Mouse (Mus musculus) stomach, postnatal 0 days (tissue): ENCODE results near the gene Aunip. TPM values are rescaled to one million over a fixed set of nuclear protein-coding genes. Genes with fewer than 3 reads are reported as not detected.

ENCODE experiments used
- ATAC-seq: fragments of 200-750 bp; cut with Nextera tagmentation; 2 replicates; pipeline ENCODE4 v1.8.0; 2017; ENCODE audit not compliant: low FRiP score, low TSS enrichment
- DNase-seq: peaks from one replicate; pipeline ENCODE4 v3.0.0-alpha.2; 2016; ENCODE audit warnings: low spot score
- H3K27ac ChIP-seq: fragments of 300-500 bp; sonication (generic); replicated peaks from 2 replicates; pipeline ENCODE4 v1.5.1; 2014; ENCODE audit warnings: mild to moderate bottlenecking, control low read depth
- H3K27me3 ChIP-seq: fragments of 300-500 bp; sonication (generic); 2 replicates; pipeline ENCODE4 v1.6.1; 2014; ENCODE audit warnings: low read length; ENCODE audit not compliant: control insufficient read depth, insufficient read depth
- H3K36me3 ChIP-seq: fragments of 300-500 bp; sonication (generic); 2 replicates; pipeline ENCODE4 v1.6.1; 2014; ENCODE audit warnings: low read length, mixed read lengths; ENCODE audit not compliant: control insufficient read depth, insufficient read depth
- H3K4me1 ChIP-seq: fragments of 300-500 bp; sonication (generic); replicated peaks from 2 replicates; pipeline ENCODE4 v1.6.1; 2014; ENCODE audit warnings: antibody characterized with exemption; ENCODE audit not compliant: control insufficient read depth, insufficient read depth
- H3K4me2 ChIP-seq: fragments of 300-500 bp; sonication (generic); replicated peaks from 2 replicates; pipeline ENCODE4 v1.6.1; 2014; ENCODE audit warnings: low read depth, mild to moderate bottlenecking, control low read depth, moderate library complexity
- H3K4me3 ChIP-seq: fragments of 300-500 bp; sonication (generic); 2 replicates; pipeline ENCODE4 v1.5.1; 2014; ENCODE audit warnings: low read depth, low read length, control low read depth
- H3K9ac ChIP-seq: fragments of 300-500 bp; sonication (generic); 2 replicates; pipeline ENCODE4 v1.6.1; 2014; ENCODE audit warnings: mild to moderate bottlenecking, low read length, control low read depth, mixed read lengths
- H3K9me3 ChIP-seq: fragments of 300-500 bp; sonication (generic); 2 replicates; pipeline ENCODE4 v1.6.1; 2016; ENCODE audit warnings: low read length; ENCODE audit not compliant: control insufficient read depth
- CTCF ChIP-seq: IDR thresholded peaks from 2 replicates; pipeline ENCODE4 v1.5.1; 2016; ENCODE audit warnings: antibody characterized with exemption, low read depth, mild to moderate bottlenecking, moderate library complexity
- EP300 ChIP-seq: optimal IDR thresholded peaks from 2 replicates; pipeline ENCODE3; 2016; ENCODE audit warnings: antibody characterized with exemption
- WGBS: fragments of 180-500 bp; shearing (Covaris S2); extraction: QIAGEN DNeasy Blood & Tissue Kit; methylation state at CpG from one replicate; pipeline ENCODE4 v1.1.7; 2014; 5-methylcytosine and 5-hydroxymethylcytosine counted together
- polyA plus RNA-seq: library from polyadenylated mRNA; unstranded; fragments of >200 nt; fragmentation: Nextera tagmentation; extraction: Ambion mirVana; gene quantifications from 2 replicates; pipeline ENCODE4 v1.2.1, GENCODE M21; 2015

Aunip gene
- polyA plus RNA-seq, 1 experiment from 2014 or later, result 3.5 TPM

DNA sequence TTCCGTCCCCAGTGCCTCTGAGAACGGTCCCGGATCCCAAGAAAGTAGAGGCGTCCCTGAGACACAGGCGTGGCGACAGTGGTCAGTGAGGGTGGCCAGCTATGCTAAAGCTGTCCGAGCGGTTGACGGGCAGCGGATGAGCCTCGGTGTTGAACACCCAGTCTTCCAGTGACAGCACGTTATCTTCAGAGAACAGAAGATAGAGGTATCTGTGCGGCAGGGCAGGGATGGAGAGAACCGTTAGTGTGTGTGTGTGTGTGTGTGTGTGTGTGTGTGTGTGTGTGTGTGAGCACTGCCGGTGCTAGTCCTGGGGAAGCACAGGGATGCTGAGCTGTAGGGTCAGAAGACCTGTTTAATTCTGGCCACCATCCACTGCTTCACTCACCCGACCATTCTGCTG lies 52.8 kb downstream of the Aunip start:
- DNase-seq (no peak), ATAC-seq (no peak)
- no peak overlapping the region for H3K9ac ChIP-seq
- TF ChIP-seq EP300, result no peak
- no peak overlapping the region for H3K27ac ChIP-seq
- no peak overlapping the region for H3K4me3 ChIP-seq
- H3K27me3 ChIP-seq, result no peaks in the 10 kb centered on the region
- H3K36me3 ChIP-seq, result no peaks in the 10 kb centered on the region
- H3K9me3 ChIP-seq, result no peaks in the 10 kb centered on the region
- WGBS, result 85% methylated on average over 16 of the region's 16 CpGs
- no peak overlapping the region for H3K4me2 ChIP-seq
- H3K4me1 ChIP-seq, result no peaks in the 10 kb centered on the region

DNA sequence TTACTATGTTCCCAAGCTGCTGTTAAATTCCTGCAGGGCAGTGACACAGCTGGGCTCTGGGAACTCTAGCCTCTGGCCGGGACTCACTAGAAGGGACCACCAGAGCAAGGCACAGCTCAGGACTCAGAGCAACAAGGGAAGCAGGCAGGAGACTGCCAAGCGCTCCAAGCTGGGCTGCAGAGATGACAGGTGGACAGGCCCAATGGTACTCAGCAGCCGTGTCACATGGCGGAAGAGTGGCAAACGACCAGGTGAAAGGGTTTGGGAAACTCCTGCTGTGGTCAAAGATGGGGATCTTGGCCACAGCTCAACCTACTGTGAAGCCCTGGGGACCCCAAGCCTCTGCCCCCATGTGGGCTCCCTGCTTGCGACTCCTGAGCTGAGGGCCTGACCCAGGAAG lies 53.3 kb downstream of the Aunip start:
- Histone ChIP-seq H3K9me3 (no peaks in the 10 kb centered on the region), H3K27me3 (no peaks in the 10 kb centered on the region), H3K4me3 (no peak overlapping the region), H3K36me3 (no peaks in the 10 kb centered on the region), H3K4me2 (no peak overlapping the region), H3K4me1 (no peaks in the 10 kb centered on the region), H3K9ac (no peak overlapping the region), H3K27ac (no peak overlapping the region)
- DNase-seq, result no peak
- TF ChIP-seq EP300, result no peak
- TF ChIP-seq CTCF, result no peak
- 81% methylated on average over 6 of the region's 6 CpGs for WGBS
- ATAC-seq, result no peak

DNA sequence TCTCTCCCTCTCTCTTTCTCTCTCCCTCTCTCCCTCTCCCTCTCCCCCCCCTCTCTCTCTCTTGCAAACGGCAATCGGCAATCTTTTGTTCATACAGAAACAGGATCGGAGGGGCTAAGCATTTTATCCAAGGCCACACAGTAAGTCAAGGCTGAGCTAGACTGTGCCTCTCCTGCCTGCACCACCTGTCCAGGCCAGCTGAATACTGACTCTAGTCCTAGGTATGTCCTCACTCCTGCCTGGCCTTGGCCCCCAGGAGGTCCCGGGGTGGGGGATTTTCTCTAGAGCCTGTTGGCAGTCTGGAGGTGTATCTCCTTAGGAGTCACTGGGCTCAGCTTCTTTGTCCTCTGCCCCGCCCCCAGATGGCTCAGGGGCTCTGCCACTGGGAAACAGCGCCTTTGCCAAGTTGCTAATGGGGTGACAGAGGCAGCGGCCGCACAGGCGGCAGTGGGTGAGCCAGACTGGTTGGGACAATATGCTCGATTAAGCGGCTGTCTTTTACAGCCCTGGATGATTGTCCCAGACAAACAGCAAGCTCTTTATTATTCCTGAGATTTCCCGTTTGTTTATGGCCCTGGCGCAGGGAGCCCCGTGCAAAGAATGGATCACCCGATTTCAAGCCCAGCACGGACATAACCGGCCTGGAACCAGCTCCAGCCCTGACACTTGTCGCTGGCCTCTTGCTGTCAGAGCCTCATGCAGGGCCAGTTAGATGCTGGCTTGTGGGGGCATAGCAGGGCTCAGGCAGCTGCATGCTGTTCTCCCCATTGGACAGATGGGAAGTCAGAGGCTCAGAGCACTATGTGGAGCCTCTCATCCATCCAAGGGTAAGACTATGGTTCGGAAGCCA lies 56.8 kb downstream of the Aunip start:
- 43% methylated on average over 19 of the region's 19 CpGs for WGBS
- Histone ChIP-seq H3K4me3 (no peak overlapping the region), H3K9ac (no peak overlapping the region), H3K27ac (no peak overlapping the region), H3K4me2 (no peak overlapping the region), H3K9me3 (no peaks in the 10 kb centered on the region), H3K4me1 (no peaks in the 10 kb centered on the region), H3K36me3 (no peaks in the 10 kb centered on the region), H3K27me3 (no peaks in the 10 kb centered on the region)
- TF ChIP-seq EP300 (no peak), CTCF (no peak)
- ATAC-seq, result no peak
- DNase-seq, result no peak

DNA sequence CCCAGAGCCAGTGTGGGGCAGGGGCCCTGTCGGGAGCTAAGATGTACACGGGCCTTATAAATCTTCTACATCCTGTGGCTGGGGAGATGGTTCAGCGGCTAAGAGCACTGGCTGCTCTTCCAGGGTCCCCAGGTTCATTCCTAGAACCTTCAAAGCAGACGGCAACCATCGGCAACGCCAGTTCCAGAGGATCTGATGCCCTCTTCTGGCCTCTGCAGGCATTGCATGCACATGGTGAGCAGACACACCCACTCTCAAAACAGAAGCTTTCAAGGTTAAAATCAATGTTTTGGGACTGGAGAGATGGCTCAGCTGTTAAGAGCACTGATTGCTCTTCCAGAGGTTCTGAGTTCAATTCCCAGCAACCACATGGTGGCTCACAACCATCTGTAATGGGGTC lies 58.4 kb downstream of the Aunip start:
- 75% methylated on average over 6 of the region's 6 CpGs for WGBS
- Histone ChIP-seq H3K36me3 (no peaks in the 10 kb centered on the region), H3K4me3 (no peak overlapping the region), H3K27ac (no peak overlapping the region), H3K27me3 (no peaks in the 10 kb centered on the region), H3K4me2 (no peak overlapping the region), H3K9ac (no peak overlapping the region), H3K4me1 (no peaks in the 10 kb centered on the region), H3K9me3 (no peaks in the 10 kb centered on the region)
- no peak for TF ChIP-seq EP300
- TF ChIP-seq CTCF, result peak; percentile 69
- DNase-seq, result no peak
- ATAC-seq, result no peak

DNA sequence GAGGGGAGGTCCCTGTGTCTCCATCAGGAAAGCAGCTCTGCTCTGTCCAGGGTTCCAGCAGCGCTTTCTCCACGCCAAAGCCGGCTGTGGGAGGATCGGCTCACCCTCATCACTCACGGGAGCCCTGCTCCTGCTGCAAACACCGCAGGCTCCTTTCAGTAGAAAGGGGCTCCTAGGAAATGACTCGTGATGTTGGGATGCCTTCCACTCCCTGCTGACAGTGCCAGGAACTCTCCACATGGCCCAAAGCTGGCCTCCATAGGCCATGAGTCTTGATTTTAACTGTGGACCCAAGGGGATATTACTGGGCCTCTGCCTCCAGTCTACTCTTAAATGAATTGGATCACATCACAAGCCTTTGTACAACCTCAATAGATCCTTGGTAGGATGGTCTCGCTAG lies 59.0 kb downstream of the Aunip start:
- Histone ChIP-seq H3K36me3 (no peaks in the 10 kb centered on the region), H3K4me3 (no peak overlapping the region)

DNA sequence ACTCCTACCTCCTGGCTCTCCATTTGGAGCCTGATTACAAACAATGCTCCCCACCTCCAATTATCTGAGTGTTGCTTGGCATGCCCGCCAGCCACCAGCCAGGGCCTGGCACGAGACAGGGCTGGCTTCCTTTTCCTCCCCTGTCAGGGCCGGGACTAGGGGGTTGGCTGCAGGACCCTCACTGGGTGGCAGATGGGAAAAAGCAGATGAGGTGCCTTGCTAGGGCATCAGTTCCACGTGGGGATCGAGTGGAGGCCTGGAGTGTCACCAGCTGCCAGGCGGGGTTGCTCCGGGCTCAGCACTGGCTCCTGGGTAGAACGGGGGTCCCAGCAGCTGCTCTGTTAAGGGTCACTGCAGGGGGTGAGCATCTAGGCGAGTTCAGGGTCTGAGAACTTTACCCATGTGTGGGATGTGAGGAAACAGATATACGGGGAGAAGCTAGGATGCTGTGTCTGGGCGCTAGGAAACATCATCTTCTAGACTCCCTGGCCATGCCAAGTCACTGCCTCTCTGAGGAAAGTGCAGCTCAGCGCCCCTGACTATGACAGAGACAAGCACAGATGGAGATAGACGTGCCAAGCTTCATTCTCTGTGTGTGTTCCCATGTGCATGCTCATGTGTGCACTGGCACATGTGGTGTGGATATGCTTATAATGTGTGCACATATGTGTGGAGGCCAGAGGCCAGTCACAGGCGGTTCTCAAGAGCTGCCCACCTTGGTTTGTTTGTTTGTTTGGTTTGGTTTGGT lies 60.1 kb downstream of the Aunip start:
- H3K4me3 ChIP-seq, result no peak overlapping the region
- WGBS, result 79% methylated on average over 14 of the region's 14 CpGs
- H3K27ac ChIP-seq, result no peak overlapping the region
- H3K27me3 ChIP-seq, result no peaks in the 10 kb centered on the region
- H3K4me1 ChIP-seq, result no peaks in the 10 kb centered on the region
- no peaks in the 10 kb centered on the region for H3K9me3 ChIP-seq
- no peak overlapping the region for H3K9ac ChIP-seq
- H3K36me3 ChIP-seq, result no peaks in the 10 kb centered on the region
- TF ChIP-seq EP300 (no peak), CTCF (no peak)
- no peak for DNase-seq
- no peak overlapping the region for H3K4me2 ChIP-seq
- ATAC-seq, result no peak

More for the DNA sequence above, 59.0 kb downstream of the Aunip start:
- Histone ChIP-seq H3K4me1 (no peaks in the 10 kb centered on the region), H3K9me3 (no peaks in the 10 kb centered on the region), H3K27ac (no peak overlapping the region), H3K4me2 (no peak overlapping the region), H3K27me3 (no peaks in the 10 kb centered on the region), H3K9ac (no peak overlapping the region)
- WGBS, result 71% methylated on average over 8 of the region's 8 CpGs
- TF ChIP-seq EP300 (no peak), CTCF (no peak)
- DNase-seq (no peak), ATAC-seq (no peak)
